Mouse (Mus musculus) small intestine, adult 10 weeks (tissue): Measurements from ENCODE around the gene Ffar4. TPM values are rescaled to one million over a fixed set of nuclear protein-coding genes. Genes with fewer than 3 reads are reported as not detected.

Source experiments
- polyA plus RNA-seq: library from polyadenylated mRNA; stranded (reverse); fragments of 350-450 nt; fragmentation: Illumina TruSeq; extraction: RNeasy Lipid Tissue Mini Kit (QIAGEN cat#74804); gene quantifications from one replicate; pipeline ENCODE4 v1.2.3, GENCODE M21; 2014; ENCODE audit warnings: low replicate concordance

Gene Ffar4
- polyA plus RNA-seq = 0.63 TPM

GRCm38 (mm10) chr19:38096858-38097758 is at the start of gene Ffar4:
TSS of gene Ffar4 (plus strand) at chr19:38097071.

GRCm38 (mm10) chr19:38054720-38055192 is 42.1 kb upstream of the Ffar4 start, which contains the start of gene Cep55:
TSS of gene Cep55 (plus strand) at chr19:38055011.

GRCm38 (mm10) chr19:38125219-38125610 is 28.3 kb downstream of the Ffar4 start, which contains the start of gene Rbp4:
TSS of gene Rbp4 (minus strand) at chr19:38125281.

GRCm38 (mm10) chr19:38132481-38132880 is 35.6 kb downstream of the Ffar4 start, which contains the start of gene Pde6c:
TSS of gene Pde6c (plus strand) at chr19:38132781.

Other genes with a start within 250 kb of the Ffar4 start
- gene Myof, start 53.5 kb upstream of the Ffar4 start, polyA plus RNA-seq = 18.2 TPM
- gene Cep55, start 42.1 kb upstream of the Ffar4 start, polyA plus RNA-seq = 15.7 TPM
- 10.6 TPM for gene Rbp4, start 28.2 kb downstream of the Ffar4 start, polyA plus RNA-seq
- not detected for gene Pde6c, start 35.7 kb downstream of the Ffar4 start, polyA plus RNA-seq
- 68.2 TPM for gene Fra10ac1, start 127.1 kb downstream of the Ffar4 start, polyA plus RNA-seq
- gene Lgi1, start 167.5 kb downstream of the Ffar4 start, polyA plus RNA-seq = 0.41 TPM